Mouse (Mus musculus) lung, embryonic 15.5 days (tissue): ENCODE results near the gene Ccl20. TPM values are rescaled to one million over a fixed set of nuclear protein-coding genes. Genes with fewer than 3 reads are reported as not detected.
A peak's percentile ranks its signal among the peaks of the same experiment; 100 is the strongest.

Source experiments
- ATAC-seq: fragments of 200-750 bp; cut with Nextera tagmentation; 2 replicates; pipeline ENCODE4 v1.8.0; 2017; ENCODE audit warnings: moderate number of reproducible peaks, borderline replicate concordance; ENCODE audit not compliant: low FRiP score, low TSS enrichment; ENCODE audit errors: extremely low read depth
- H3K27ac ChIP-seq: fragments of 300-500 bp; sonication (generic); 2 replicates; pipeline ENCODE4 v1.5.1; 2015; ENCODE audit warnings: moderate library complexity, mild to moderate bottlenecking, inconsistent platforms
- H3K27me3 ChIP-seq: fragments of 300-500 bp; sonication (generic); 2 replicates; pipeline ENCODE4 v1.6.1; 2015; ENCODE audit warnings: inconsistent platforms
- H3K36me3 ChIP-seq: fragments of 300-500 bp; sonication (generic); 2 replicates; pipeline ENCODE4 v1.6.1; 2015; ENCODE audit warnings: inconsistent platforms
- H3K4me1 ChIP-seq: fragments of 300-500 bp; sonication (generic); 2 replicates; pipeline ENCODE4 v1.6.1; 2015; ENCODE audit warnings: inconsistent platforms
- H3K4me2 ChIP-seq: fragments of 300-500 bp; sonication (generic); 2 replicates; pipeline ENCODE4 v1.6.1; 2015; ENCODE audit warnings: inconsistent platforms, mild to moderate bottlenecking, moderate library complexity
- H3K4me3 ChIP-seq: fragments of 300-500 bp; sonication (generic); 2 replicates; pipeline ENCODE4 v1.5.1; 2015; ENCODE audit warnings: mild to moderate bottlenecking, inconsistent platforms
- H3K9ac ChIP-seq: fragments of 300-500 bp; sonication (generic); 2 replicates; pipeline ENCODE4 v1.6.1; 2015; ENCODE audit warnings: inconsistent platforms
- H3K9me3 ChIP-seq: fragments of 300-500 bp; sonication (generic); 2 replicates; pipeline ENCODE4 v1.6.1; 2016; ENCODE audit warnings: inconsistent platforms
- WGBS: fragments of 180-500 bp; shearing (Covaris S2); methylation state at CpG from one replicate; pipeline ENCODE4 v1.1.7; 2015; 5-methylcytosine and 5-hydroxymethylcytosine counted together
- polyA plus RNA-seq: library from polyadenylated mRNA; unstranded; fragments of >200 nt; fragmentation: Nextera tagmentation; extraction: Ambion mirVana; gene quantifications from 2 replicates; pipeline ENCODE4 v1.2.1, GENCODE M21; 2015

Ccl20 gene
- not detected in 2 replicates for polyA plus RNA-seq

GRCm38 (mm10) chr1:83116447-83117137, at the start of gene Ccl20:
Ccl20 (plus strand) TSS chr1:83116766.
- H3K9me3 ChIP-seq = no peaks in the 10 kb centered on the region
- no peak within 1 kb of the TSS for H3K4me2 ChIP-seq
- H3K36me3 ChIP-seq = no peaks in the 10 kb centered on the region
- 17% methylated on average over 8 of the region's 8 CpGs for WGBS
- H3K4me1 ChIP-seq = no peaks in the 10 kb centered on the region
- no peak within 1 kb of the TSS for H3K27ac ChIP-seq
- H3K4me3 ChIP-seq = no peak within 1 kb of the TSS
- no peaks in the 10 kb centered on the region for H3K27me3 ChIP-seq
- ATAC-seq = no peak
- no peak within 1 kb of the TSS for H3K9ac ChIP-seq

- Histone ChIP-seq H3K9ac (no peak overlapping the region), H3K36me3 (no peaks in the 10 kb centered on the region), H3K27me3 (no peaks in the 10 kb centered on the region), H3K4me3 (no peak overlapping the region), H3K9me3 (no peaks in the 10 kb centered on the region), H3K4me1 (no peaks in the 10 kb centered on the region), H3K4me2 (no peak overlapping the region), H3K27ac (no peak overlapping the region)
- WGBS = 78% methylated on average over 10 of the region's 10 CpGs
- no peak for ATAC-seq
Observed at GRCm38 (mm10) chr1:83067205-83067604, 49.4 kb upstream of the Ccl20 start.

GRCm38 (mm10) chr1:83075526-83076189, 40.9 kb upstream of the Ccl20 start:
- ATAC-seq = no peak
- H3K4me1 ChIP-seq = 0 out of 2 replicates have a peak, but pooled peaks cover 3% of the 10 kb centered on the region
- WGBS = 30% methylated on average over 15 of the region's 15 CpGs
- H3K9me3 ChIP-seq = no peaks in the 10 kb centered on the region
- H3K27ac ChIP-seq = no peak overlapping the region
- H3K27me3 ChIP-seq = no peaks in the 10 kb centered on the region
- peak overlapping the region; percentile 48 for H3K4me2 ChIP-seq
- H3K4me3 ChIP-seq = peak overlapping the region; percentile 27
- H3K9ac ChIP-seq = no peak overlapping the region
- no peaks in the 10 kb centered on the region for H3K36me3 ChIP-seq

- Histone ChIP-seq H3K36me3 (no peaks in the 10 kb centered on the region), H3K9me3 (no peaks in the 10 kb centered on the region), H3K4me1 (0 out of 2 replicates have a peak, but pooled peaks cover 3% of the 10 kb centered on the region), H3K4me2 (peak overlapping the region; percentile 48), H3K4me3 (peak overlapping the region; percentile 27), H3K9ac (no peak overlapping the region), H3K27me3 (no peaks in the 10 kb centered on the region), H3K27ac (no peak overlapping the region)
- peak; percentile 27; the same call in 1 of the 2 replicates for ATAC-seq
- 43% methylated on average over 11 of the region's 11 CpGs for WGBS
Observed at GRCm38 (mm10) chr1:83076190-83076917, 40.2 kb upstream of the Ccl20 start.

GRCm38 (mm10) chr1:83077016-83077415, 39.5 kb upstream of the Ccl20 start:
- WGBS = 59% methylated on average over 6 of the region's 6 CpGs
- no peak overlapping the region for H3K4me2 ChIP-seq
- no peak for ATAC-seq

GRCm38 (mm10) chr1:83084790-83085189, 31.8 kb upstream of the Ccl20 start:
- peak; percentile 39; the same call in 1 of the 2 replicates for ATAC-seq
- H3K9me3 ChIP-seq = no peaks in the 10 kb centered on the region
- H3K9ac ChIP-seq = no peak overlapping the region
- 0 out of 2 replicates have a peak, but pooled peaks cover 2% of the 10 kb centered on the region for H3K4me1 ChIP-seq
- WGBS = 53% methylated on average over 2 of the region's 2 CpGs
- H3K27ac ChIP-seq = peak overlapping the region; percentile 61
- no peak overlapping the region for H3K4me2 ChIP-seq
- no peak overlapping the region for H3K4me3 ChIP-seq
- no peaks in the 10 kb centered on the region for H3K27me3 ChIP-seq
- no peaks in the 10 kb centered on the region for H3K36me3 ChIP-seq

More at GRCm38 (mm10) chr1:83077016-83077415, 39.5 kb upstream of the Ccl20 start:
- H3K4me3 ChIP-seq = no peak overlapping the region
- no peaks in the 10 kb centered on the region for H3K27me3 ChIP-seq
- H3K4me1 ChIP-seq = 0 out of 2 replicates have a peak, but pooled peaks cover 3% of the 10 kb centered on the region
- H3K9ac ChIP-seq = no peak overlapping the region
- H3K27ac ChIP-seq = no peak overlapping the region
- no peaks in the 10 kb centered on the region for H3K36me3 ChIP-seq
- no peaks in the 10 kb centered on the region for H3K9me3 ChIP-seq

GRCm38 (mm10) chr1:83091268-83091667, 25.3 kb upstream of the Ccl20 start:
- H3K27me3 ChIP-seq = no peaks in the 10 kb centered on the region
- H3K4me3 ChIP-seq = no peak overlapping the region
- no peaks in the 10 kb centered on the region for H3K9me3 ChIP-seq
- 57% methylated on average over 3 of the region's 3 CpGs for WGBS
- H3K27ac ChIP-seq = no peak overlapping the region
- H3K4me2 ChIP-seq = no peak overlapping the region
- no peak for ATAC-seq
- H3K4me1 ChIP-seq = no peaks in the 10 kb centered on the region
- H3K36me3 ChIP-seq = no peaks in the 10 kb centered on the region
- no peak overlapping the region for H3K9ac ChIP-seq

GRCm38 (mm10) chr1:83096935-83097334, 19.6 kb upstream of the Ccl20 start:
- Histone ChIP-seq H3K27ac (no peak overlapping the region), H3K9ac (no peak overlapping the region), H3K9me3 (no peaks in the 10 kb centered on the region), H3K4me2 (no peak overlapping the region), H3K4me3 (no peak overlapping the region), H3K36me3 (no peaks in the 10 kb centered on the region), H3K4me1 (peaks cover 6% of the 10 kb centered on the region; the same call in 1 of the 2 replicates), H3K27me3 (no peaks in the 10 kb centered on the region)
- WGBS = 85% methylated on average over 4 of the region's 4 CpGs
- ATAC-seq = no peak

GRCm38 (mm10) chr1:83099160-83099559, 17.4 kb upstream of the Ccl20 start:
- no peak overlapping the region for H3K4me2 ChIP-seq
- no peak overlapping the region for H3K4me3 ChIP-seq
- H3K4me1 ChIP-seq = peaks cover 7% of the 10 kb centered on the region; the same call in 1 of the 2 replicates
- H3K9ac ChIP-seq = no peak overlapping the region
- H3K9me3 ChIP-seq = no peaks in the 10 kb centered on the region
- H3K36me3 ChIP-seq = no peaks in the 10 kb centered on the region
- 78% methylated on average over 2 of the region's 2 CpGs for WGBS
- H3K27me3 ChIP-seq = no peaks in the 10 kb centered on the region
- ATAC-seq = no peak
- no peak overlapping the region for H3K27ac ChIP-seq

- peaks cover 7% of the 10 kb centered on the region; the same call in 1 of the 2 replicates for H3K4me1 ChIP-seq
- H3K9me3 ChIP-seq = no peaks in the 10 kb centered on the region
- no peaks in the 10 kb centered on the region for H3K27me3 ChIP-seq
- peak overlapping the region; percentile 74 for H3K27ac ChIP-seq
- H3K9ac ChIP-seq = no peak overlapping the region
- no peak for ATAC-seq
- no peak overlapping the region for H3K4me3 ChIP-seq
- H3K4me2 ChIP-seq = no peak overlapping the region
- H3K36me3 ChIP-seq = no peaks in the 10 kb centered on the region
- 54% methylated on average over 7 of the region's 7 CpGs for WGBS
Observed at GRCm38 (mm10) chr1:83099580-83100137, 16.9 kb upstream of the Ccl20 start.

- H3K4me2 ChIP-seq = no peak overlapping the region
- H3K27ac ChIP-seq = 0 out of 2 replicates have a peak overlapping the region, but pooled peaks have one; percentile 10
- no peaks in the 10 kb centered on the region for H3K9me3 ChIP-seq
- H3K9ac ChIP-seq = no peak overlapping the region
- no peak overlapping the region for H3K4me3 ChIP-seq
- WGBS = 14% methylated on average over 3 of the region's 3 CpGs
- no peak for ATAC-seq
- H3K4me1 ChIP-seq = peaks cover 7% of the 10 kb centered on the region; the same call in 1 of the 2 replicates
- H3K36me3 ChIP-seq = no peaks in the 10 kb centered on the region
- no peaks in the 10 kb centered on the region for H3K27me3 ChIP-seq
Observed at GRCm38 (mm10) chr1:83101891-83102290, 14.7 kb upstream of the Ccl20 start.
